8 mouse cellular contexts compared by ENCODE assay signal in the genomic region with DNA sequence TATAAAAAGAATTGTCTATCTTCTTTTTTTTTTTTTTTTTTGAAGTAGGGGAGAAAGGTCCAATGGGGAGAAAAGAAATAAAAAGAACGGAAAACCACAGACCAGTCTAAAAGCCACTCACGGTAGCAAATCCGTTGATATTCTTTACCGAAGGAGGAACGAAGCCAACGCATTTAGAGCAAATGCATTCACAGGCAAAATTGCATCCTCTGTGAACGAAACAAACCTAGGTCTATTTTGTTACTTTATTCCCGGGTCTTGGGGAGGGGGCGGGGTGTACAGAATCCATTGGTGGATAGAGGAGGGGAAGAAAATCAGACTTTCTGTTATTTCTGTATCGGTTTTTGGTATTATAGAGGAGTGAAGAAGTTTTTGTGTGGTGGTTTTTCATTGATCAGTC.
DNase-seq lines count a peak whose midpoint lies in the region; ATAC-seq and TF ChIP-seq lines count a peak whose summit lies in the region.
"Had no signal": no experiment of that assay in that cellular context is flagged by ENCODE, and none has a peak within 500 bp of the region (broad histone marks: within the 10 kb centered on the region; RNA-seq: fewer than 3 reads in every experiment).

No protein-coding gene starts in this region.

- no peak for TF ChIP-seq CTCF in lung, adult 2 months (IDR thresholded peaks at IDR 0.05; ENCODE audit: insufficient read depth, low read length)
- no peak for TF ChIP-seq CTCF in forebrain, postnatal 0 days (IDR thresholded peaks at IDR 0.05; ENCODE audit: low read depth)

- peaks cover 33% of the 10 kb centered on the region for H3K4me1 ChIP-seq in lung, embryonic 15.5 days
- H3K4me1 ChIP-seq in lung, adult 2 months (ENCODE audit: control insufficient read depth, insufficient read depth, low read length) = peaks cover 2% of the 10 kb centered on the region; the same call in 1 of the 2 replicates
- peaks cover 18% of the 10 kb centered on the region; the same call in 1 of the 2 replicates for H3K4me1 ChIP-seq in forebrain, postnatal 0 days (ENCODE audit: insufficient read depth)
- no peaks in the 10 kb centered on the region for H3K4me1 ChIP-seq in liver, embryonic 15.5 days (replicated peaks)

- H3K9ac ChIP-seq in lung, embryonic 15.5 days = no peak overlapping the region
- H3K9ac ChIP-seq in forebrain, postnatal 0 days = peak overlapping the region; percentile 29
- H3K9ac ChIP-seq in liver, embryonic 15.5 days = no peak overlapping the region

- H3K27me3 ChIP-seq in lung, embryonic 15.5 days = peaks cover 65% of the 10 kb centered on the region
- H3K27me3 ChIP-seq in forebrain, postnatal 0 days (ENCODE audit: insufficient read depth, low read length) = peaks cover 6% of the 10 kb centered on the region; the same call in 1 of the 2 replicates
- H3K27me3 ChIP-seq in liver, embryonic 15.5 days = peaks cover 82% of the 10 kb centered on the region

- no peak for ATAC-seq in lung, embryonic 15.5 days (ENCODE audit: borderline replicate concordance, extremely low read depth, low FRiP score, low TSS enrichment)
- no peak for ATAC-seq in forebrain, postnatal 0 days
- no peak for ATAC-seq in liver, embryonic 15.5 days (ENCODE audit: insufficient read depth)

- H3K9me3 ChIP-seq in lung, embryonic 15.5 days = no peaks in the 10 kb centered on the region
- no peaks in the 10 kb centered on the region for H3K9me3 ChIP-seq in forebrain, postnatal 0 days (ENCODE audit: low read length)
- H3K9me3 ChIP-seq in liver, embryonic 15.5 days (replicated peaks) = no peaks in the 10 kb centered on the region

- no peaks in the 10 kb centered on the region for H3K36me3 ChIP-seq in lung, embryonic 15.5 days
- H3K36me3 ChIP-seq in forebrain, postnatal 0 days (ENCODE audit: insufficient read depth) = no peaks in the 10 kb centered on the region; the same call in 1 of the 2 replicates
- H3K36me3 ChIP-seq in liver, embryonic 15.5 days (replicated peaks) = no peaks in the 10 kb centered on the region

- no peak overlapping the region for H3K27ac ChIP-seq in lung, embryonic 15.5 days
- peak overlapping the region; percentile 88 for H3K27ac ChIP-seq in forebrain, postnatal 0 days (ENCODE audit: low read depth, low read length)
- H3K27ac ChIP-seq in liver, embryonic 15.5 days (replicated peaks) = no peak overlapping the region

- 14% methylated on average over 10 of the region's 10 CpGs for WGBS in lung, embryonic 15.5 days
- WGBS in lung, adult 2 months = 41% methylated on average over 10 of the region's 10 CpGs
- 5% methylated on average over 10 of the region's 10 CpGs for WGBS in forebrain, postnatal 0 days
- 3% methylated on average over 10 of the region's 10 CpGs for WGBS in liver, embryonic 15.5 days (ENCODE audit: insufficient replicate concordance)

- TF ChIP-seq POLR2A in lung, adult 2 months (IDR thresholded peaks at IDR 0.05; ENCODE audit: borderline replicate concordance, extremely low read depth, low read depth, low read length) = no peak

- no peak overlapping the region; the same call in 1 of the 2 replicates for H3K4me3 ChIP-seq in lung, embryonic 15.5 days
- no peak overlapping the region for H3K4me3 ChIP-seq in lung, adult 2 months (replicated peaks; ENCODE audit: extremely low read depth, low read depth, low read length)
- 0 out of 2 replicates have a peak overlapping the region, but pooled peaks have one; percentile 18 for H3K4me3 ChIP-seq in forebrain, postnatal 0 days (ENCODE audit: low read depth, low read length)
- H3K4me3 ChIP-seq in liver, embryonic 15.5 days (replicated peaks) = peak overlapping the region; percentile 30; the same call in 1 of the 2 replicates

- H3K4me2 ChIP-seq in lung, embryonic 15.5 days = peak overlapping the region; percentile 67
- peak overlapping the region; percentile 48 for H3K4me2 ChIP-seq in forebrain, postnatal 0 days (ENCODE audit: low read depth)
- peak overlapping the region; percentile 58; the same call in 1 of the 2 replicates for H3K4me2 ChIP-seq in liver, embryonic 15.5 days

- DNase-seq in lung, adult 2 months = no peak
- DNase-seq in forebrain, postnatal 0 days = peak; percentile 76
- no peak for DNase-seq in layer of hippocampus, postnatal 14 days (ENCODE audit: low spot score in 2 of 2)
- no peak for DNase-seq in urinary bladder, adult 18-20 months (ENCODE audit: low spot score in 2 of 2)
- no peak for DNase-seq in kidney, postnatal 10 days
- DNase-seq: thymus, adult 2 months had no signal

Comparison
In these comparisons a context has a peak if more than half of its experiments do, and no peak if none do; other contexts are left out.
1. H3K4me3 ChIP-seq: peak in forebrain, postnatal 0 days (single experiment) and liver, embryonic 15.5 days (single experiment); none in lung, embryonic 15.5 days (single experiment) and lung, adult 2 months (single experiment).
2. Peak in every context shown above with its lines, with median percentiles within 50 percentile points of each other: H3K4me2 ChIP-seq.